Mouse (Mus musculus) neural tube, embryonic 15.5 days (tissue): ENCODE measurements around the gene Sprr1b. TPM values are rescaled to one million over a fixed set of nuclear protein-coding genes. Genes with fewer than 3 reads are reported as not detected.

Experiments
- ATAC-seq: fragments of 200-750 bp; cut with Nextera tagmentation; 2 replicates; pipeline ENCODE4 v1.8.0; 2017; ENCODE audit warnings: mild to moderate bottlenecking, moderate TSS enrichment, moderate library complexity; ENCODE audit not compliant: low FRiP score
- H3K27ac ChIP-seq: fragments of 300-500 bp; sonication (generic); replicated peaks from 2 replicates; pipeline ENCODE4 v1.5.1; 2015; ENCODE audit warnings: mild to moderate bottlenecking, inconsistent platforms
- H3K27me3 ChIP-seq: fragments of 300-500 bp; sonication (generic); replicated peaks from 2 replicates; pipeline ENCODE4 v1.6.1; 2015; ENCODE audit warnings: inconsistent platforms
- H3K36me3 ChIP-seq: fragments of 300-500 bp; sonication (generic); 2 replicates; pipeline ENCODE4 v1.6.1; 2015; ENCODE audit warnings: inconsistent platforms
- H3K4me1 ChIP-seq: fragments of 300-500 bp; sonication (generic); 2 replicates; pipeline ENCODE4 v1.6.1; 2015; ENCODE audit warnings: inconsistent platforms
- H3K4me2 ChIP-seq: fragments of 300-500 bp; sonication (generic); 2 replicates; pipeline ENCODE4 v1.6.1; 2015; ENCODE audit warnings: inconsistent platforms, mild to moderate bottlenecking, moderate library complexity
- H3K4me3 ChIP-seq: fragments of 300-500 bp; sonication (generic); replicated peaks from 2 replicates; pipeline ENCODE4 v1.5.1; 2015; ENCODE audit warnings: mild to moderate bottlenecking, inconsistent platforms
- H3K9ac ChIP-seq: fragments of 300-500 bp; sonication (generic); replicated peaks from 2 replicates; pipeline ENCODE4 v1.6.1; 2015; ENCODE audit warnings: mild to moderate bottlenecking, inconsistent platforms
- H3K9me3 ChIP-seq: fragments of 300-500 bp; sonication (generic); replicated peaks from 2 replicates; pipeline ENCODE4 v1.6.1; 2016; ENCODE audit warnings: inconsistent platforms
- WGBS: fragments of 180-500 bp; shearing (Covaris S2); methylation state at CpG from one replicate; pipeline ENCODE4 v1.1.7; 2015; ENCODE audit warnings: mixed read lengths; 5-methylcytosine and 5-hydroxymethylcytosine counted together
- polyA plus RNA-seq: library from polyadenylated mRNA; unstranded; fragments of >200 nt; fragmentation: Nextera tagmentation; extraction: Ambion mirVana; gene quantifications from 2 replicates; pipeline ENCODE4 v1.2.1, GENCODE M21; 2015

The Sprr1b gene
- polyA plus RNA-seq, 1 experiment from 2014 or later: not detected

DNA sequence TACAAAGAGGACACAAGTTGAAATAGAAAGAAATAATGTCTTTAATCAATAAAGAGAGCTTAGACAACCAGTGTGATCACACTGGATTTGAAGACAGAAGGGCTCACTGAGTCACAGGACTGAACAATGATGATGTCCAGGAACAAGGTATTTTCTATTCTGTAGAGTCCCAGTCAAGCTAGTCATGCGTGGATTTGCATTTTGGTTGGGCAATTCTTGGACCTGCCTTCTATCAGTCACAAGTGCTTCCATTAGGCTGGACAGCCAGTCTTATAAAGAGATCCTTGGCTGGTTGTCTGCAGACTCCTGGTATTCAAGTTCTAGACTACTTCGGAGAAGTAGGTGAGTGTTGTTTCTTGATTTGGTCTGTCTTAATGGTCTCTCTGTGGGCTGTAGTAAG lies 30.9 kb downstream of the Sprr1b start, which contains the start of gene Sprr2i:
Gene Sprr2i, plus strand, starts transcription at position 301 of the 400 bp plus-strand sequence.
- 96% methylated on average over 2 of the region's 2 CpGs for WGBS
- ATAC-seq: no peak

DNA sequence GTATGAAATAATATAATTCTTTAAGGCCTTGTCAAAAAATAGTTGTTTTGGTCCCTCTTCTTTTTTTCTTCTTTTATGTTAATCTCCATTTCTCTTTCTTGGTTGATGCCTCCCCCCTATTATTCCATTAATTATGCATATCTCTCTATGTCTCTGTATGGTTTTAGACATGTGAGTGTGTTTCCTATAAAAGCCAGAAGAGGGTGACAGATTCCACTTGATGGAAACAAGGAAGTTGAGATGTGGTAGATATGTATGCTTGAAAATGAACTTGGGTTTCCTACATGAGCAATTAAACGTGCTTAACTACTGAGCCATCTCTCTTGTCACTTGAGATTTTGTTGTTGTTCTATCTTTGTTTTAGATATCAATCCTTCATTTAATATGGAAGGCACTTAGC lies 44.3 kb downstream of the Sprr1b start:
- Histone ChIP-seq H3K9ac (no peak overlapping the region), H3K27me3 (no peaks in the 10 kb centered on the region), H3K9me3 (no peaks in the 10 kb centered on the region), H3K4me3 (no peak overlapping the region), H3K27ac (no peak overlapping the region), H3K36me3 (no peaks in the 10 kb centered on the region), H3K4me2 (no peak overlapping the region), H3K4me1 (no peaks in the 10 kb centered on the region)
- no peak for ATAC-seq
- 68% methylated on average over 1 of the region's 1 CpGs for WGBS

More for the DNA sequence above, 30.9 kb downstream of the Sprr1b start, which contains the start of gene Sprr2i:
- no peak within 1 kb of the TSS for H3K4me2 ChIP-seq
- H3K9ac ChIP-seq: no peak within 1 kb of the TSS
- no peaks in the 10 kb centered on the region for H3K36me3 ChIP-seq
- H3K27me3 ChIP-seq: no peaks in the 10 kb centered on the region
- H3K4me3 ChIP-seq: no peak within 1 kb of the TSS
- H3K4me1 ChIP-seq: no peaks in the 10 kb centered on the region
- H3K27ac ChIP-seq: no peak within 1 kb of the TSS
- no peaks in the 10 kb centered on the region for H3K9me3 ChIP-seq

Other genes starting within 250 kb of the Sprr1b start
- 0.80 TPM in 1 of 2 replicates, not detected in the other for gene Sprr2a1, start 223.0 kb downstream of the Sprr1b start, polyA plus RNA-seq
- 66.4 TPM in 1 of 2 replicates, not detected in the other for gene Sprr2a2, start 222.9 kb downstream of the Sprr1b start, polyA plus RNA-seq
- gene Sprr2a3, start 153.4 kb downstream of the Sprr1b start, polyA plus RNA-seq: 5.6 TPM in 1 of 2 replicates, not detected in the other
- 0.20 TPM in 1 of 2 replicates, not detected in the other for gene Sprr2b, start 122.2 kb downstream of the Sprr1b start, polyA plus RNA-seq
- 0.38 TPM in 1 of 2 replicates, not detected in the other for gene Sprr2d, start 99.6 kb downstream of the Sprr1b start, polyA plus RNA-seq
- not detected in 2 replicates for gene Sprr2e, start 86.6 kb downstream of the Sprr1b start, polyA plus RNA-seq
- not detected in 2 replicates for gene Sprr2f, start 73.6 kb downstream of the Sprr1b start, polyA plus RNA-seq
- not detected in 2 replicates for gene Sprr2h, start 53.1 kb downstream of the Sprr1b start, polyA plus RNA-seq
- not detected in 2 replicates for gene Sprr2i, start 30.8 kb downstream of the Sprr1b start, polyA plus RNA-seq
- gene Sprr2j-ps, start 20.7 kb downstream of the Sprr1b start, polyA plus RNA-seq: not detected in 2 replicates
- gene Gm9774, start 9.4 kb downstream of the Sprr1b start, polyA plus RNA-seq: 8.1 and 9.3 TPM in 2 replicates
- gene Sprr2k, start 6.2 kb downstream of the Sprr1b start, polyA plus RNA-seq: not detected in 2 replicates
- 0.14 TPM in 1 of 2 replicates, not detected in the other for gene Sprr3, start 19.9 kb upstream of the Sprr1b start, polyA plus RNA-seq
- gene Sprr1a, start 47.1 kb upstream of the Sprr1b start, polyA plus RNA-seq: 0.52 and 1.6 TPM in 2 replicates
- not detected in 2 replicates for gene Sprr4, start 61.7 kb upstream of the Sprr1b start, polyA plus RNA-seq
- gene 2310046K23Rik, start 95.7 kb upstream of the Sprr1b start, polyA plus RNA-seq: not detected in 2 replicates
- not detected in 2 replicates for gene Ivl, start 134.9 kb upstream of the Sprr1b start, polyA plus RNA-seq
- gene Smcp, start 150.2 kb upstream of the Sprr1b start, polyA plus RNA-seq: not detected in 2 replicates
- not detected in 2 replicates for gene 2210017I01Rik, start 168.7 kb upstream of the Sprr1b start, polyA plus RNA-seq
- not detected in 2 replicates for gene Lce6a, start 182.9 kb upstream of the Sprr1b start, polyA plus RNA-seq
- not detected in 2 replicates for gene Lce1a1, start 209.5 kb upstream of the Sprr1b start, polyA plus RNA-seq
- gene Lce1b, start 218.1 kb upstream of the Sprr1b start, polyA plus RNA-seq: not detected in 2 replicates
- not detected in 2 replicates for gene Lce1a2, start 231.5 kb upstream of the Sprr1b start, polyA plus RNA-seq
- gene Lce1c, start 240.5 kb upstream of the Sprr1b start, polyA plus RNA-seq: not detected in 2 replicates
- not detected in 2 replicates for gene Lce1d, start 248.4 kb upstream of the Sprr1b start, polyA plus RNA-seq